Mouse (Mus musculus) ES-Bruce4 (cell line): Measurements from ENCODE around the gene Rsg1.

Source experiments
- CTCF ChIP-seq: IDR thresholded peaks from one replicate; pipeline ENCODE4 v1.8.1; 2011; ENCODE audit warnings: low read depth, low read length
- POLR2A ChIP-seq: IDR thresholded peaks from one replicate; pipeline ENCODE4 v1.8.1; 2011; ENCODE audit warnings: low read length; ENCODE audit not compliant: insufficient read depth

DNA sequence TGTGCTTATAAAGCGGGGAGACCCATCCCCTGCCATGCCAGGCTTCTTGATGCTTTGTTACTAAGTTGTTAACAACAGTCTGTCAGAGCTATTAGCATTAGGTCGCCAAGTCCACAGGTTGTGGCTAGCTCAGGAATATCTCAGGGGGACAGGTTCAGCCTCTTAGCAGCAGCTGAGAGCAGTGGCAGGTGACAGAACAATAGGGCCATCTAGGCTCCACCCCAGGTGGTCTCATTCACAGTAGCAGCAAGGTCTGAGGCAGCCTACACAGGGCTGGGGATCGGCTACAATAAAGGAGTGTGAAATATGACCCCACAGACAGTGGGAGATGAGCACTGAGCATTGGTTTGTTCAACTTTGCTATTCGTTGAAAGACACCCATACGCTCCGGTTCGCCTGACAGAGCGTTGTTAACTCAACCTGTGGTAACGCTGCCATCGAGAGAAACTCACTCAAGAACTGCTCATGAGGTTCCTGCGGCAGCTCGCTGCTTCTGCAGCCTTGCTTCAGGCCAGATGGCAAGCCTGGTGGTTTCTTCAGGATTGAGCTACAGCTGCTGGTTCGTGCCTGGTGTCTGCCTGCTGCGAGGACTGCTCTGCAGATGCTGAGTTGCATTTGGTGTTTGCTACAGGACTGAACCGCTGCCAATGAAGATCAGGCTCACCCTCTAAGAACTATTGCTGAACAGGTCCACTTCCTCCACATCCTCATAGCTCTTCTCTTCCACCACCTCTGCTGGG lies 56.6 kb downstream of the Rsg1 start:
- no peak for TF ChIP-seq POLR2A
- TF ChIP-seq CTCF = no peak
